Mouse (Mus musculus) gastrocnemius, adult 18-20 months (tissue): ENCODE measurements around the gene Gm10190. TPM values are rescaled to one million over a fixed set of nuclear protein-coding genes. Genes with fewer than 3 reads are reported as not detected.
A peak's percentile ranks its signal among the peaks of the same experiment; 100 is the strongest.

Source experiments
- DNase-seq: peaks from one replicate; pipeline ENCODE4 v3.0.0; 2021; ENCODE audit warnings: low spot score
- long read RNA-seq, 2 experiments: library from polyadenylated mRNA; stranded (forward); transcript quantifications; one replicate each; pipeline ENCODE4 v2.0.0; 2021
- total RNA-seq, 2 experiments: library from RNA; stranded (reverse); gene quantifications; 2 replicates each; pipeline ENCODE4 v1.2.3; 2021

Gene Gm10190
- total RNA-seq: not detected
- long read RNA-seq, experiment 1: 0 reads
- long read RNA-seq, experiment 2: 0 reads

DNA sequence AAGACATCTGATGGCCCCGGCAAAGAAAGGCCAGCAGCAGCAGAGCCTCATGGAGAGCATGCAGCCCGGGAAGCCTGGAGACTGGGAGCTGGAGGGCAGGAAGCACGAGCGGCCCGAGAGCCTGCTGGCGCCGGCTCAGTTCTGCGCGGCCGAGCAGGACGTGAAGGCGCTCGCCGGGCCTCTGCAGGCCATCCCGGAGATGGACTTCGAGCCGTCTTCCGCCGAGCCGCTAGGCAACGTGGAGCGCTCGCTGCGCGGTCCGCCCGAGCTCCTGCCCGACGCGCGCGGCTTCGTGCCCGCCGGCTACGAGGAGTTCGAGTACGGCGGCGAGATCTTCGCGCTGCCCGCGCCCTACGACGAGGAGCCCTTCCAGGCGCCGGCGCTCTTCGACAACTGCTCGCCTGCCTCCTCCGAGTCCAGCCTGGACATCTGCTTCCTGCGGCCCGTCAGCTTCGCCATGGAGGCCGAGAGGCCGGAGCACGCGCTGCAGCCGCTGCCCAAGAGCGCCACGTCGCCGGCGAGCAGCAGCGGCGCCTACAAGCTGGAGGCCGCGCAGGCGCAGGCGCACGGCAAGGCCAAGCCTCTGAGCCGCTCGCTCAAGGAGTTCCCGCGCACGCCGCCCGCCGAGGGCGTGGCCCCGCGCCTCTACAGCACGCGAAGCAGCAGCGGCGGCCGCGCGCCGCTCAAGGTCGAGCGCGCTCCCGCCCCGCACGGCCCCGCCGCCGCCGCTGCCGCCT, at the start of gene Gm10190:
Gene Gm10190 (minus strand): TSS at position 553 of the 737 bp plus-strand sequence.
- peak; percentile 79 for DNase-seq

DNA sequence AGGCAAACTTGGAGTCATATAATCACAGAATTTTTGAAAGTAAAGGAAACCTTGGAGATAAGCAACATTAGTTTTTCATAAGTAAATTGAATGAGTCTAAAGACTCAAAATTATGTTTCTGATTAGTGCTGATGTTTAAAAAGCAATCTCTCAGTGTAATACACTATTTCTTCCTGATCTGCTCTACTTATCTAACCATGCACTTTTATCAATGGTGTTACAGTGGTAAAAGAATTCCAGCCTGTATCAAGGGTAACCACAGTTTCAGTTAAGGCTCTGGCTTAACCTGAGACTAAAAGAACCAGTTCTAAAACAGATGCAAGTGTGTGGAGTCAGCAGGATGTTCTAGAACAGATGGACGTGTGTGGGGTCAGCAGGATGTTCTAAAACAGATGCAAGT, 47.7 kb upstream of the Gm10190 start:
- DNase-seq: no peak

DNA sequence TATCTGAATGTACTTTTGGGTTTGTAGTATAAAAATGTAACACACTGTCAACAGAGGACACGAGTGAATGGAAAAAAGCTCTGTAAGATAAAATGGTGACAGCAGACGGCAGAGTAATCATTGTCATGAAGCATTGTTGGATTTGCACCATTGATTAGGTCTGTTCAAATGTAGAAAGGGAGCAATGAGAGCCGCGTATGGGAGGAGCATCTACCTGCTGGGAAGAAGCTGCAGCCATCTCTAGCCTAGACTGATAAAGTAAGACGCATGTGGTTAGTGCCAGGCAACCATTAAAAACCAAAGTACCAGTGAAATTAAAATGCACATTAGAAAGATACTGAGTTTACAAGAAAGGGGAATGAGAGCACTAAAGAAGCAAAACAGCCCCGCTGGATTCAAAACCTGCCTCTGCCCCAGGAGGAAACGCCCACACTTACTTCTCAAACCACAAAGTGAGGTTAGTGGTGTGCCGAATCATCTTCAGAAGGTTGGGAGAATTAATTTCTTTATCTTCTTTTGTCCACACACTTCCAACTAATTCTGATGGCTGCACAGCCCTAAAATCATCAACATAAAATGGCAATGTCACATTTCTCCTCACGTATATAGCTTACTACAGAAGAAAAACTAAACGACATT, 45.4 kb upstream of the Gm10190 start:
- DNase-seq: no peak

DNA sequence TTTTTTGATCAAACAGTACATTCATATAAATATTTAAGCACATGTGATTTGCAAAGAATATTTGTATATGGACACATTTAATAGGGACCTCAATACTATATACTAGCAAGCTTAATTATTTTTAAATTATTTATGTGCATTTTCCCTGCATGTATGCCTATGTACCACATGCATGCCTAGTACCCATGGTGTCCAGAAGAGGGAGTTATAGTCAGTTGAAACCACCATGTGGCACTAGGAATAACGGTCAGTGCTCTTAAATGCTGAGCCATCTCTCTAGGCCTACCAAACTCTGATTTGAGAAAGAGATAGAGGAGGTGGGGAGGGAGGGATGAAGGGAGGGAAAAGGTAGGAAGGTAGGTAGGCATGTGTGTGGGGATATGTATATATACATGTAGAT, 37.8 kb upstream of the Gm10190 start:
- DNase-seq: no peak

DNA sequence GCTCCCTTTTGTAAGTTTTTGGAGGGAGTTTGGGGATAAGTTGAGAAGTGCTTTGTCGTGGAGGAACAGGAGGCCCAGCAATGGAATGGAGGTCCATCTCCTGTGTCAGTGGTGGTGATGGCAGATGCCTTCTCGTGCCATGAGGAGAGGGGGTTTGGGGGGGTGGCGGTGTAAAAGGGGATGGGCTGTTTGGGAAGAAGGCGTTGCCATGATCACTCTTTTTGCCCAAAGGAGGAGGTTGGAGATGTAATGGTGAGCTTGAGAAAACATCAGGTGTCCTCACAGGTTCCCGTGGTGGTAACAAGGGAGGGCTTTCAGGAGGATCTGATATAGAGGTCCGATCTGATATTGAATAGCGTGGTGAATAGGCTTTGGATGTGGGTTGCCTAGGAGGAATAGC, 24.9 kb upstream of the Gm10190 start:
- DNase-seq: no peak

DNA sequence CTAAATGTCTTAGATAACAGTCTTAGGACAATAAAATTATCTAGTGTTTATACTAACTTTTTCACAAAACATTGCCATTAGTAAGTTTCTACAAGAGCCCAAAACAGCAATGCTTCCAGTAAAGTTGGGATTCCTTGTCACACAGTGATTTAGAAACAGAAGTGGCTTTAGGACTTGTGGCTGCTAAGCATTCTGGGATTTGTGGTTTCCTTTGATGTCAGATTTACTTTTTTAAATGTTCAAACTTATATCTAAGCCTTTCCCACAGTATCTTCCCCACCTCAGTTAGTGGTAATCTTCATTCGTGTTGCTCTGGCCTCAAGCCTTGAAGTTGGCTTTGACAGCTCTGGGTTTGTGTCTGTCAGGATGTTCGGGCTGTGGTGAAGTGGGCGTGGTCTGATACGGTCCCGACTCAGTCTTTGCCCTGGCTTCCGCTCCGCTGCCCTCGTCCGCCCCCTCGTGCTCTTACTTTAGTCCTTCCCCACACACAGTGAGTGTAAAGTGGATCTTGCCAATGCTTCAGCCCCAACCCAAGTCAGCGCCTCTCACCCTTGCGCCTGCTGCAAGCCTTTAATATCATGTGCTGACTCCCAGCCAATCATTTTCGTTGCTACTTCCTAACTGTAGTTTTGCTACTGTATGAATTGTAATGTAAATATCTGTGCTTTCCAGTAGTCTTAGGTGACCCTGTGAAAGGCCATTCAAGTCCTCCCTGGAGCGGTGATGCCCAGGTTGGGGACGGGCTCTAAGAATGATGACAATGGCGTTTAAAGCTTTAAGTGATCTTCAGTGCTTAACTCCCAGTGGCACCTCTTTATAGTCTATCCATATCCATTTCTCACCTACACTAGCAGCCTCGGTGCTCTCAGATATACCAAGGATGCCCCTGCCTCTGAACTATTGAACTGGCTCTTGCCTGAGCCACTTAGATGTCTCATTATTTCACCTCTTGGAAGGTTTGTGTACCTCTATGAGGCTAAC, 18.4 kb upstream of the Gm10190 start:
- peak; percentile 44 for DNase-seq

DNA sequence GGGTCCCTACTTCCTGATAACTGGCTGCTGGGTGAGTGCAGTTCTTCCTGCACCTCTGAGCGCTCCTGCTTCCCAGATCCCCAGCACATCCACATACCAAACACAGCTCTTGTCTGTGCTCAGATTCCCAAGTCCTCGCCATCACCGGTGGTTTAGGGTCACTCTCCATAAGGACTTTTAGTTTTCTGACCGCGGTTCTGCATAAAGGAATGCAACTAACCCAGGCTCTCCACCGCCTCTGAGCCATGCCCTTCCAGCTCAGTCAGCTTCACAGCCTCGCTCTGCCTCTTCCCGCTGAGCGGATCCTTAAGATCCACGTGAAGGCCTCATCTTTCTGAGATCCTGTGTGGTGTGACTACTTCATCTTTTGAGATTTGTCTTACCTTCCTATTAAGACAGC, 16.7 kb upstream of the Gm10190 start:
- no peak for DNase-seq

DNA sequence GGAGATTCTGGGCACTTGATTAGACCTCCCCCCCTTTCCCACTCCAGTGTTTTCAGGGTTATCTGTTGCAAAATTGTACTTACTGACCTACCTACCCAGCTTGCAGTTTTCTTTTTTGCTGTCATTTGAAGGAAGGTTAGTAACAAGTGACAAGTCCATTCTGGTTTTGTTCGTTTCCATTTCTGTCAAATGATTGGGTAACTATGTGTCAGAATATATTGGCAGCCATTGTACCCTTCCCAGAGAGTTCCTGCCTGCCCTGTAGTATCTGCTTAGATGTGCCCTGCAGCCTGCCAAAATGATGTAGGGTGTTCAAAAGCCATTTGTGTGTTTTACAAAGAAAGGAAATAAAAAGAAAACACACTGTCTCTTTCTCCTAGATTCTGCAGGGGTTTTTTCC, 12.3 kb upstream of the Gm10190 start:
- no peak for DNase-seq

DNA sequence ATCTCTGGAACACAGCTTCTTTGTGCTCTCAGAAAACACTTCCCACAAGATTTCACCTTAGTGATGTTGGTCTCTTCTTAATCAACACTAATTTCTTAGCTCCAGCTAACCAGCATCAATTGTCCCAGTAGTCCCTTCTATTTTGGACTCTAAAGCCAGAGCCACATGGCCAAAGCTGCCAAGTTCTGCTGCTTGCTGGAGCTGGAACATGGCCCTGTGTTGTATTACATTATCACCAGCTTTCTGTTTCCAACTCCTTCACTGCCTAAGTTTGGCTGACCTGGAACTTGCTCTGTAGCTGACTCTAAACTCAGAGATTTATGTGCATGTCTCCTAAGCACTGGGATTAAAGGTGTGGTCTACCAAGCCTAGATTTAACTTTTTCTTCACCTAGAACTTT, 5.0 kb upstream of the Gm10190 start:
- peak; percentile 22 for DNase-seq

DNA sequence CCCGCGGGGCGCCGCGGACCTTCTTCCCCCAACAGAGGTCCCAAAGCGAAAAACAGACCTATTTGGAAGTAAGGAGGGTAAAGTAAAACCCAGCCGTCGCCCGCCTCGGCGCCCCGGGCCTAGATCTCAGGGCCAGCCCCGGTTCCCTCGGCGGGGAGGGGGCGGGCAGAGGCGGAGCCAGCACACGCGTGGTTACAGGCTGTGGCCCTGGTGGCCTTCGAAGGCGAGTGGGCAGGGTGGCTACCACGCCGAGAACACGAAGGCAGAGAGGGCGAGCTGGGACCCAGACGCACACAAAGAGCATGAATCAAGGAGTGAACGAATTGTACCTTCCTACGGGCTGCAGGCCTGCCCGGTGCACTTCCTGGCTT, 370 bp upstream of the Gm10190 start:
- no peak for DNase-seq

DNA sequence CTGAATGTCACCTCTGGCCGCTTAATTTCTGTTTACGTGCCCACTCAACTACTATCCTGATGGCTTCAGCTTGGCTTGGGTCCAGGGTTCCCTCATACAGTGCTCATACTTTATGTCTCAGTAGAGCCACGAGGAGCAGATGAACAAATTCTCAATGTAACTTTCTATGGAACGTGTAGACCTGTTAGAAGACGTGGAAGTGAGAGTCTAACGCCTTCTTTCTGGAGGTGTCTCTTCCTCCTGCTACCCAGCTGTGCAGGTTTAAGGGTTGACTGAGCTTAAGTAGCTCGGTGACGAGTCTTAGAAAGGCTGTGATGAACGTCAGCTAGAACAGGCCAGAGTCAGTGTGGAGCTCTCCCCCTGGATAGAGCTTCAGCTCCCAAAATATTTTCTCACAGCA, 4.7 kb downstream of the Gm10190 start:
- DNase-seq: no peak

DNA sequence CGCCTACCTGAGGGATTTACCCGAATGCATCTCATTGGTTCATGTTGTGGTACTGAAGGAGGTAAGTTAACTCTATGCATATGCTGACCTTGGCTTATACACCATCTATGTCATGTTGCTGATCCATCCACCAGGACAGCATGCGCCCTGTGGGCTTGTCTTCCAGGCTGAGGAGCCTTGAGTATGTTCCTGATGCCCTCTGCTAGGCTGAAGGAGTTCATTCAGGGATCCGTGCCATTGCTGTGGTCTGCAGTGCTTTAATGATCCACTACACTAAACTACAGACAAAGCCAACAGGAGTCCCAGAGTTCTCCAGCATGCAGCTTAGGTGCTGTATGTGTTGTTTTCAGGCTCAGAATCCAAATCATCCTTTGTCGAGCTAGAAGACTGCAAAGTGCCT, 6.1 kb downstream of the Gm10190 start:
- no peak for DNase-seq

DNA sequence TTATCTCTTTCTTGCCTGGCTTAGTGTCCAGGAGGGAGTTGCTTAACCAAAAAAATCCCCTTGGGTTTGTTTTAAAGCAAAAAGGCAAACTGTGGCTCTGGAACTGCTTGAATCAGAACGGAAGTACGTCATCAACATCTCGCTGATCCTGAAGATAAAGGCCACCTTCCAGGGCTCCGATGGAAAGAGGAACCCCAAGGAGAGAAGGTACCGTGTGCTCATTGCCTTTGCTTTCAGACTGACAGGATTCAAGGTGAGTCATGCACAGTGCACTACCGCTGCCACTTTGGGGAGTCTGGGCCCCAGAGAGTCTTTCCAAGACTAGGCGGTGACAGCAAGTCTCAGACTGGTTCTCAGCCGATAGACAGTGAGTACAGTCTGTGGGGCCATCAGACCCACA, 13.1 kb downstream of the Gm10190 start:
- DNase-seq: no peak

DNA sequence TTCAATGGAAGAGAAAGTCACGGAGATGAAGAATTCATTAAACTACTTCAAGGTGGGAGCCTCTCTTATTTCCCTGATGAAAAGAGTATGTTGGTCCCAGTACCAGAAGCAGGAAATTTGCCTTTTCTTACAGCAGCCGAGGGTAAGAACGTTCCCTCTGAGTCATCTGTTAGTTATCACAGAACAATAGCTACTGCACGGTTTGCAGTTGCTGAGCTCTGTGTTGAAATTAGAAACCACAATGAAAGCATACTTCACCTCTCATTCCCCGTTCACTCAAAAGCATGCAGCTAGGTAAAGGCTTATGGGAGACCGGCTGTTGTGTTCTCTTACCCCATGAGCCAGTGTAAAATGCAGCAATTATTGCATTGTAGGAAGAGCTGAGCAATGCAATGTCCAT, 26.1 kb downstream of the Gm10190 start:
- no peak for DNase-seq

DNA sequence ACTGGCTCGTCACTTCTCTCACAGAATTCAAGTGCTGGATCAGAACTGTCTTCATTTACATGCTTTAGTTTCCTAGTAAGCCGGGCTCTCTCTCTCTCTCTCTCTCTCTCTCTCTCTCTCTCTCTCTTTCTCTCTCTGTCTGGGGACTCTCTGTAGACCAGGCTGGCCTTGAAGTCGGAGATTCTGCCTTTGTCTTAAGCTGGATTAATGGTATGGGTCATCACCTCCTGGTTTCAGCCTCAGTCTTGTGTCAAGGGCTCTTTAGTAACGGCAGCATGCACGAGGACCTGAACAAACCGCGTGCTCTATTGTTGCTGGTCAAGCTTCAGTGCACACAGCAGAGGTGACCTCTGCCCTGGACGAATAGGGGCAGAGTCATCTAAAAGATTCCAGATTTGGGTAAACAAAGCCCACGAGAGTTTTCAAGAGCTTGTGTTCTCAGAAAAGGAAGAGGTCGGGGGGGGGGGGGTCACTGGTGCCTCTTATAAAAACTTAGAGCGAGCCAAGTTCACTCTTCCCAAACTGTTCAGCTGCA, 26.7 kb downstream of the Gm10190 start:
- DNase-seq: no peak

DNA sequence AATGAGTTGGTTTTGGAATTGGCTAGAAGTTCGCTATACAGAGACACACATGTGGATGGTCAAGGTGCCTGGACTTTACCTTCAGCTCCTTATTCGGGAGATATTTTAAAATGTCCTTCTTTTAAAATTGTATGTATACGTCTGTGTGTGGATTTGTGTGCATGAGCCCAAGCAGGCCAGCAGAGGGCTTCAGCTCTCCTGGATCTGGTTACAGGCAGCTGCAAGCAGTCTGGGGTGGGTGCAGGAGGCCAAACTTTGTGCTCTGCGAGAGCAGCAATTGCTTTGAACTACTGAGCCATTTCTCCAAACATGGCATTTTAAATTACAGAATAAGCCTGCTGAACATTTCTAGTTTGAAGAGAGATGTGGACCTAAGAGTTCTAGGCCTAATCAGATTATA, 28.1 kb downstream of the Gm10190 start:
- DNase-seq: no peak

DNA sequence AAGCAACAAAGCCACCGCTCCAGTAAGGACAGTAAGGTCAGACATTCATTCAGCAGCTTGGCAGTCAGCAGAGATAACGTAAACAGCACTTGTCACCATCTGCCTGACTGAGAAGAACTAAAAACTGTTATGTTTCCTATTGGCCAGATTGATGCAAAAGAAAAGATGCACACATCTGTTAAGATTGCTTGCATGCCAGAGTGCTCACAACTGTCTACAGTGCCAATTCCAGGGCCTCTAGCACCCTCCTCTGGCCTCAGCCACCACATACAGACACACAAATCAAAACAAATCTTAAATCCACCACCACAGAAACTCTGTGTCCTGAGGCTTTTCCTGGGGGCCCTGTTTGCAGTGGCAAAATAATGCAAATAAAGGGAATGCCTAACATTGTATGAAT, 41.0 kb downstream of the Gm10190 start:
- DNase-seq: no peak

DNA sequence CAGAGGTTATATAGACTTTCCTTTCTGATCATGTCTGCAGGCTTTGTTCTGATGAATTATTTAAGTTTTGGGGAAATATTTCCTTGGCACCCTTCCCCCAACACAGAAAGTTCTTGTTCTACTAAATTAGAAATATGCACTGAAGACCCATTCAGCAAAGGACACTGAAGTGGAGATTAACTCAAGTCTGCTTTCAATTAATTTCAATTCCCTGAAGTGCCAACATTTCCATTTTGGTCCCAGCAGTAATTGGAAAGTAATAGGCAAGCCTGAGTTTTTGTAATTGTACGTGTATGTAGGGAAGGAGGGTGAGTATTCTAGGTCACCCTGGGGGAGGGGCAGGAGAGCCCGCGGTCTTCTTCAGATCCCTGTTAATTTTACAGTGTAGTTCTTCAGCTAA, 46.9 kb downstream of the Gm10190 start:
- no peak for DNase-seq

DNA sequence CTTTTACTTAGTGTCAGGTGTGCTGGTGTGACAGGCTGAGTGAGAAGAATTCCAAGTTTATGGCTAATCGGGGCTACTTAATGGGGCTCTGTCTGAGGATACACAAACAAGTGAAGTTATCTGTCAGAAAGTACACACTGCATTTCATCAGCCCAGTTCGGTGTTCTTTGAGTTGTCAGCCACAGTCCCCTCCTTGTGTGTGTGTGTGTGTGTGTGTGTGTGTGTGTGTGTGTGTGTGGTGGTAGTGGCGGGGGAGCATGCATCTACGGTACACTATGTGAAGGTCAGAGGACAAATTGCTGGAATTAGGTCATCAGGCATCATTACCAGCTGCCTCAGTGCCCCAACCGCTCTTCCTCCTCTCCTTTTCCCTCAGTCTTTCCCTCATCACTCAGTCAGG, 47.9 kb downstream of the Gm10190 start:
- no peak for DNase-seq

DNA sequence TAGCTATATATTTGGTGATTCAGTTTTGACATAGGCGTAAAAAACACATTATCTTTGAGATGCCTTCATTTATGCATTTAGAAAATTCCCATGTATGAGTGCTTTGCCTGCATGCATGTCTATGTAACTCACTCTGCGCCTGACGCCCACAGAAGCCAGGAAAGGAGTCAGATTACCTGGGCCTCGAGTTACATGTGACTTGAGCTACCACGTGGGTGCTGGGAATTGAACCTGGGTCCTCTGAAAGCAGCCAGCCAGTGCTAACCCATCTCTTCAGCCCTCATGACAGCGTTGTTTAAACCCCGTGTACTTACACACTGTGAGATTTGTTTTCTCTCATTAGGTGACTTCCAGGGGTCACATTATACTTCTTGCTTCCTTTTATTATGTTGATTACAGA, 48.8 kb downstream of the Gm10190 start:
- DNase-seq: no peak

DNA sequence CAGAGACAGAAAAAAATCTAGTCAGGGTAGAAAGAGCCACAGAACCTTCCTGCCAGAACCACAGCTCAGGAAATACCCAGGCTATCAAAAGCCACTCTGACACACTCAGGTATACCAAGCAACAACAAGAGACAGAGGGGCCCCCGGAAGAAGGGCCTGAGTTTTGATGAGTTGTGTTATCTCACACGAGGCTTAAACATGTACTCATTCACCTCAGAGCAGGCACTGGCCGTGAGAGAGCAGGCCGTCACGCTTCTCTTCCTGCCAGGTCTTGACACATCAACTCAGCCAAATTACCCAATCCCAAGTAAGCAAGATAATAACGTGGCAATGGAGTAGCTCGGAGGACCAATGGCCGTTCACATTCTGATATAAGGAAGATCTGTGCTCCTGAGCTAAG, 49.7 kb downstream of the Gm10190 start:
- DNase-seq: no peak
